Mouse (Mus musculus): ENCODE data around the gene Tssk6. TPM values are rescaled to one million over a fixed set of nuclear protein-coding genes. Genes with fewer than 3 reads are reported as not detected.

The Tssk6 gene
- polyA plus RNA-seq, 2 experiments from 2014 or later = not detected

- ATAC-seq = peak; percentile 40
Observed at GRCm38 (mm10) chr8:69887289-69888243, 14.4 kb upstream of the Tssk6 start, which contains the start of gene Cilp2. Gene Cilp2, minus strand, starts transcription at chr8:69887687.

DNA sequence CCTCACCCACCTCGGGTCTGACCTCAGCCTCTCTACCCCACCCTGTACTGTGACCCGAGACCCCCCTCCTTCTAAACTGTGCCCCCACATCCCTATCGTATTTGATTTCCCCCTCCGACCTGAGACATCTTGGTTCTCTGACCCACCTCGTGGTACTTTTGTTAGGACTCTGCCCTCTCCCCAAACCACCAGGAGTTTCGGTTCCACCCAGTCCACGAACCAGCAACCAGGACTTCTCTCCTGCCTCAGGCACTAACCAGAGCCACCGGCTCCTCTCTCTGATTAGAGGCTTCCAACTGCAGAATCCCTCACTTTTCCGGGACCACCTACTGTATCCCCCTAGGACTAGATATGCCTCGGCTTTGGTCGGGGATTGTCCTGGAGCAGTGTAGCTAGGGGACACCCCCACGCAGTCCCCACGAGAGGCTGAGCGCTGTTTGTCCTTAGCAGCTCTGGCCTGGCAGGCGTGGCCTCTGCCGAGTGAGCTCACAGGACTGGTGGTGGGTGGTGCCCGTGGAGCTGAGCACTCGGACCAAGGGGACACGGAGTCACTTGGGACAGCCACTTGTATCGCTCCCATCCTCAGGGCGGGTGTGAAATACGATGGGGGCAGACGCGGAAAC lies 13.6 kb upstream of the Tssk6 start:
- no peak for ATAC-seq

GRCm38 (mm10) chr8:69888902-69889301 lies 13.1 kb upstream of the Tssk6 start:
- no peak for ATAC-seq

- no peak for ATAC-seq
Observed at GRCm38 (mm10) chr8:69890813-69891241, 11.2 kb upstream of the Tssk6 start.

- ATAC-seq = no peak
Observed at GRCm38 (mm10) chr8:69893863-69894262, 8.1 kb upstream of the Tssk6 start.

DNA sequence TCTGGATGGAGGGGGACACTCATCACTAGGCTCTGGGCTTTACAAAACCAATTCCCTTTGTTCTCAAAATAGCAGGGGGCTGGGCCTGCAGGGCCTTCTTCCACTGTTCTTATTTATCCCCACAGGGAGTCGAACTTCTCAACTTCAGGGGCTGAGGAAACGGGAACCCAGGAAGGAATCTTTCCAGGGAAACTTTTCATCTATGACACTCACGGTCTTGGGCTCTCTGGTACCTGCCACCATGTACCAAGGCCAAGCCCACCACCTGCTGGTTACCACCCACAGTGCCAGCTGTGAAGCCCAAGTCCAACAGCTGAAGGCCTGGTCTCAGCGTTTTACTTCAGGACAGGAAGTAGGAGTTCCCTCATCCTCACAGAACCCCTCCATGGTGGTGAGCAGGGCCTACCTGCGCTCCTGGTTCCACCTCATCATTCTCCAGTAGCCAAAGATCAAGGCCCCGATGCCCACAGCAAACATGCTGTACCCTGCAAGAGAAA lies 7.1 kb upstream of the Tssk6 start:
- ATAC-seq = no peak

DNA sequence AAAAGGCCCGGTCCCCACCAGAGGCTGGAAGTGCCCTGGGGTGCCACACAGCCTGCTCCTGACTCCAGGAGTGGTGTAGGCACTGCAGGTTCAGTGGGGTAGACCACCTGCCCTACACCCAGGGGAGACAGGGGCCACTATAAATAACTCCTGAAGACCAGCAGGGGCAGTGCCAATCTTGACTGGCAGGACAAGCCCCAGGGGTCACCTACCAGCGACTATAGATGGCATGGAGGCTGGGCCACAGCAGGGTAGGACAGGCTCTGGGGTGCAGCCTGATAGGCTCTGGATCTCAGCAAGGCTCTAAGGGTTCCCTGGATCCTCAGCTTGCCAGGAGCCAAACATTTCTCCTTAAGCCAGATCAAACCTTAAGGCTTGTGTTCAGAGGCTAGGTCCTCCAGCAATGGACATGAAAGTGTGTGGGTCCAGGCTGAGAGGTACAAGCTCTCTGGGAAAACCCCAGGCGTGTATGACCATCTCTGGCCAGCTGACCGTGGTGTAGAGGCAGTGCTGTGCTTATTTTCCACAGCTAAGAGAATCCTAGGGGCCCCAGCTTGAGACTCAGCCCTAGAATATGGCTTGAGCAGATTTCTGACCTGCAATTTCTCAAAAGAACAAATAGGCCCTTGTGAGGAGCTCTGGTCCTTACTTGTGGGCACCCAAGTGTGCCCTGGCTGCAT lies 6.1 kb upstream of the Tssk6 start:
- ATAC-seq = no peak

DNA sequence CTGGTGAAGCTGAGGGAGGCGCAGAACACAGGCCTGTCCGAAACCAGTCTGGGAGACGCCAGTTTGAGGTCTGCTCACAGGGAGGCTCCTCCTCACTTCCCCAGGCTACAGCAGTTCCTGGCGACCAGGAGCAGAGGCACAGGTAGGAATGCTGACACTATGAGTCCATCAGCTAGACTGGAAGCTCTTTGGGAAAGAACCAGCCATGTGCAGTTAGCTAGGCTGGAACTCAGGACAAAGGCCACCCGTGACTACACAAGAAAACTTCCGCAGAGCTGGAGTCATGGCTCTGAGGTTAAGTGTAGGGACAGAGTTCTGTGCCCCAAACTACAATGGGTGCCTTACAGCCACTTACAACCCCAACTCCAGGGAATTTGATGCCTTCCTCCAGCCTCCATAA lies 4.1 kb upstream of the Tssk6 start:
- ATAC-seq = no peak

GRCm38 (mm10) chr8:69899876-69900275 lies 2.1 kb upstream of the Tssk6 start:
- ATAC-seq = no peak

GRCm38 (mm10) chr8:69900895-69901451 lies 1.0 kb upstream of the Tssk6 start:
- peak; percentile 15 for ATAC-seq

DNA sequence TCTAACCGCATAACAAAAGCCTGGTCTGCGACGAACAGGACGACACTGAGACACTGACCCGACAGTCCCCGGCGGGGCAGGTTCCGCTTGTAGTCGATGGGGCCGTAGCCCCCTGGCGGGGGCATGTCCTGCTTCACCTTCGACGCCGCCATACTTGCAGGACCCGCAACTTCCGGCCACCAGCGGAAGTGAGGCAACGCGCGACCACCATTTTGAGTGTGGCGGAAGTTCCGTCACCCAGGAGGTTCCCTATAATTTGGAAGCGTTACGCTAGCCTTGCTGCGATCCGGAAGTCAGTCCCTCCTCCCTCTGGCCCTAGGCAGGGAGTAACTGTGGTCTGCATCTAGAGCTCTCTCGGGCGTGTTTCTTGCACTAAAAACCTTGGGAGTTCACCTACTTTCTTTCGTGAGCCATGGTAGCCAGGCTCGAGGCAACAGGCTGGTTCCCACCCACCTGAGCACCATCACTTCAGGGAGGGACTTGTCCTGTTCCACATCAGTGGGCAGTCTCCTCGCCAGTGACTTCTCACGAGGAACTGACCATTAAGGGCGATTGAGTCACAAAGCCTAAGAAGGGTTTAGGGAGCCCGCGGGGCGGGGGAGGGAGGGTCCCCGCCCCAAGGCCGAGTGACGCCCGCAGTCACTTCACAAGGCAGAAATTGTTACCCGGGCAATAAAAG lies 361 bp upstream of the Tssk6 start:
- ATAC-seq = peak; percentile 60

GRCm38 (mm10) chr8:69903063-69903542 lies 1.1 kb downstream of the Tssk6 start:
- peak; percentile 62 for ATAC-seq

GRCm38 (mm10) chr8:69904096-69904495 lies 2.1 kb downstream of the Tssk6 start:
- no peak for ATAC-seq

- no peak for ATAC-seq
Observed at GRCm38 (mm10) chr8:69906260-69906659, 4.3 kb downstream of the Tssk6 start.

GRCm38 (mm10) chr8:69907106-69907505 lies 5.1 kb downstream of the Tssk6 start:
- ATAC-seq = no peak

GRCm38 (mm10) chr8:69911917-69912316 lies 9.9 kb downstream of the Tssk6 start:
- no peak for ATAC-seq

GRCm38 (mm10) chr8:69912478-69913074 lies 10.6 kb downstream of the Tssk6 start:
- ATAC-seq = no peak

- no peak for ATAC-seq
Observed at GRCm38 (mm10) chr8:69914526-69914925, 12.5 kb downstream of the Tssk6 start.

GRCm38 (mm10) chr8:69915748-69916147 lies 13.8 kb downstream of the Tssk6 start:
- ATAC-seq = no peak

DNA sequence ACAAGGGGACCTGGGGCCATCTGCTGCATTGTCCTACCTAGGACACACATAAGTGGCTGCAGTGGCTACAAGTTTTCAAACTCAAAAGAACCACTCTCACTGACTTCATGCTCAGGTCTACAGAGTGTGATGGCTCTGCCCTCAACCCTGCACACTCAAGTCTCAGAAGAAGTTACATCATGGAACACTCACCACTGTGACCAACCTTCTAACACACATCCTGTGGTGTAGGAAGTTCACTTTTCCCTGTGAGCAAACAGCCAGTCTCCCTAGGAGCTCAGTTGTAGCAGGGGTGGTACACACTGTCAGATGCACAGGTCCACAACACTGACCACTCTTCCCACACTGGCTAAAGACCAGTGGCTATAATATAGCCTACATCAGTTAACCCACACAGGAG lies 16.5 kb downstream of the Tssk6 start:
- ATAC-seq = peak; percentile 21

DNA sequence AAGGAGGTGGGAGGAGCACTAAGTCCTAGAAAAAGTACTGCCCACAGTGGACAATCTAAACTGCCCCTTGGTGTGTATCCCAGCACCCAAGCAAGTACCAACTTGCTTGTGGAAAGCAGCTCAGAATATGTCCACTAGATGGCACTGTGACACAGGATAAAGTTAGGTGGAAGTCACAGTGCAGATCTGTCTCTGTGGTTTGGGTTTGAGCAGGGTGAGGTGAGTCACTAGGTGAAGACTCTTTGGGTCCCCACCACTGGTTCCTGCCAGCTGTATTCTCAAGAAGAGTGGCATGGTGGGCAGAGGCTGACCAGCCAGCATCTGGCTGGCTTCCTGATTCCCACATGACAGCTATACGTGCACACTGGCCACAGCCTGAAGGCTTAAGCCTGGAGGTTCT lies 17.0 kb downstream of the Tssk6 start:
- peak; percentile 75 for ATAC-seq

Data from activated CD4-positive, CD25-positive, alpha-beta regulatory T cell, adult 4 months (primary cell).